8 mouse cellular contexts compared by ENCODE assay signal in genomic region chrX:16894377-16895175, GRCm38 (mm10). TPM values are rescaled to one million over a fixed set of nuclear protein-coding genes. Genes with fewer than 3 reads are reported as not detected.
DNase-seq lines count a peak whose midpoint lies in the region; ATAC-seq and TF ChIP-seq lines count a peak whose summit lies in the region.

No protein-coding gene starts in this region.

- H3K4me3 ChIP-seq in heart, embryonic 12.5 days, result no peak overlapping the region
- H3K4me3 ChIP-seq in kidney, postnatal 0 days (replicated peaks; ENCODE audit: low read depth, low read length), result no peak overlapping the region
- no peak overlapping the region for H3K4me3 ChIP-seq in midbrain, postnatal 0 days (ENCODE audit: low read depth, low read length)

- H3K27ac ChIP-seq in heart, embryonic 12.5 days (ENCODE audit: poor library complexity, severe bottlenecking), result no peak overlapping the region
- no peak overlapping the region for H3K27ac ChIP-seq in kidney, postnatal 0 days
- 0 out of 2 replicates have a peak overlapping the region, but pooled peaks have one; percentile 12 for H3K27ac ChIP-seq in midbrain, postnatal 0 days (ENCODE audit: low read depth, low read length)

- no peaks in the 10 kb centered on the region for H3K4me1 ChIP-seq in heart, embryonic 12.5 days (replicated peaks)
- H3K4me1 ChIP-seq in kidney, postnatal 0 days (replicated peaks; ENCODE audit: insufficient read depth, low read length), result no peaks in the 10 kb centered on the region
- no peaks in the 10 kb centered on the region for H3K4me1 ChIP-seq in midbrain, postnatal 0 days (ENCODE audit: insufficient read depth, low read length)

- TF ChIP-seq CTCF in kidney, postnatal 0 days (IDR thresholded peaks at IDR 0.05; ENCODE audit: low read depth), result peak; percentile 95
- peak; percentile 93 for TF ChIP-seq CTCF in midbrain, postnatal 0 days (IDR thresholded peaks at IDR 0.05)

- no peak for ATAC-seq in CD4-positive, CD25-positive, alpha-beta regulatory T cell, adult 4 months
- peak; percentile 42; the same call in 1 of the 2 replicates for ATAC-seq in heart, embryonic 12.5 days (ENCODE audit: insufficient number of reproducible peaks, low FRiP score)
- ATAC-seq in kidney, postnatal 0 days (replicated peaks; ENCODE audit: low FRiP score, low read depth), result peak; percentile 78
- ATAC-seq in midbrain, postnatal 0 days (ENCODE audit: low FRiP score), result peak; percentile 95
- no peak for ATAC-seq in monocyte, adult 5-6 weeks (replicated peaks; ENCODE audit: insufficient number of reproducible peaks, low FRiP score, low TSS enrichment, poor library complexity, severe bottlenecking)

- H3K4me2 ChIP-seq in heart, embryonic 12.5 days, result no peak overlapping the region
- H3K4me2 ChIP-seq in kidney, postnatal 0 days (ENCODE audit: low read length), result no peak overlapping the region
- no peak overlapping the region for H3K4me2 ChIP-seq in midbrain, postnatal 0 days (ENCODE audit: low read depth, low read length, poor library complexity, severe bottlenecking)

- H3K27me3 ChIP-seq in heart, embryonic 12.5 days (replicated peaks), result no peaks in the 10 kb centered on the region
- no peaks in the 10 kb centered on the region for H3K27me3 ChIP-seq in kidney, postnatal 0 days (ENCODE audit: insufficient read depth, low read length)
- no peaks in the 10 kb centered on the region for H3K27me3 ChIP-seq in midbrain, postnatal 0 days (ENCODE audit: insufficient read depth, low read length)

- WGBS in heart, embryonic 12.5 days, result 25% methylated on average over 5 of the region's 5 CpGs
- 34% methylated on average over 5 of the region's 5 CpGs for WGBS in kidney, postnatal 0 days
- WGBS in midbrain, postnatal 0 days, result 33% methylated on average over 5 of the region's 5 CpGs

- peak; percentile 0 for DNase-seq in CD4-positive, CD25-positive, alpha-beta regulatory T cell, adult 2 months (ENCODE audit: low read depth, low spot score)
- peak; percentile 43 for DNase-seq in 3134 (ENCODE audit: extremely low read depth, insufficient read length, low spot score)
- DNase-seq in cerebellum, adult 8-10 months, result peak; percentile 49
- peak; percentile 90 for DNase-seq in kidney, postnatal 0 days (ENCODE audit: low spot score)
- DNase-seq in midbrain, postnatal 0 days (ENCODE audit: low spot score), result peak; percentile 85

- no peaks in the 10 kb centered on the region for H3K9me3 ChIP-seq in heart, embryonic 12.5 days (replicated peaks)
- H3K9me3 ChIP-seq in kidney, postnatal 0 days (replicated peaks; ENCODE audit: low read length), result no peaks in the 10 kb centered on the region
- H3K9me3 ChIP-seq in midbrain, postnatal 0 days (ENCODE audit: low read length), result no peaks in the 10 kb centered on the region

- H3K9ac ChIP-seq in heart, embryonic 12.5 days, result no peak overlapping the region
- no peak overlapping the region for H3K9ac ChIP-seq in kidney, postnatal 0 days (ENCODE audit: low read depth, low read length)
- no peak overlapping the region for H3K9ac ChIP-seq in midbrain, postnatal 0 days (replicated peaks; ENCODE audit: low read length, poor library complexity, severe bottlenecking)

- H3K36me3 ChIP-seq in heart, embryonic 12.5 days, result no peaks in the 10 kb centered on the region
- H3K36me3 ChIP-seq in kidney, postnatal 0 days (ENCODE audit: insufficient read depth, low read length), result no peaks in the 10 kb centered on the region
- H3K36me3 ChIP-seq in midbrain, postnatal 0 days (ENCODE audit: insufficient read depth, low read length), result no peaks in the 10 kb centered on the region

RNA-seq across cellular contexts. Expression of gene Ndp, which starts 17.0 kb away (rescaled TPM):
- not detected for polyA plus RNA-seq in CD4-positive, CD25-positive, alpha-beta regulatory T cell, adult 4 months (2017; shearing (Covaris generic))
- polyA plus RNA-seq in heart, embryonic 12.5 days (2016; fragmentation: Nextera tagmentation; extraction: Ambion mirVana), result 1.0 and 1.5 TPM in 2 replicates
- 1.4 and 1.6 TPM in 2 replicates for polyA plus RNA-seq in kidney, postnatal 0 days (2015; fragmentation: Nextera tagmentation; extraction: Ambion mirVana)
- 6.2 and 7.6 TPM in 2 replicates for total RNA-seq in midbrain, postnatal 0 days (2014; rRNA removed)
- 5.0 and 5.1 TPM in 2 replicates for polyA plus RNA-seq in midbrain, postnatal 0 days (2015; fragmentation: Nextera tagmentation; extraction: Ambion mirVana)
- total RNA-seq in monocyte, adult 5-6 weeks (2017), result not detected in 3 replicates

Comparison
In these comparisons a context has a peak if more than half of its experiments do, and no peak if none do; other contexts are left out.
1. DNase-seq: peak in every context shown above with its lines; median percentile 90 in kidney, postnatal 0 days; 85 in midbrain, postnatal 0 days; 49 in cerebellum, adult 8-10 months; 43 in 3134; 0 in CD4-positive, CD25-positive, alpha-beta regulatory T cell, adult 2 months.
2. ATAC-seq: peak in heart, embryonic 12.5 days (single experiment), kidney, postnatal 0 days (single experiment) and midbrain, postnatal 0 days (single experiment); none in CD4-positive, CD25-positive, alpha-beta regulatory T cell, adult 4 months (single experiment) and monocyte, adult 5-6 weeks (single experiment).